Mouse (Mus musculus) cerebellum, adult 9-10 months (tissue): ENCODE data around the gene Gm9837.
A peak's percentile ranks its signal among the peaks of the same experiment; 100 is the strongest.

Experiments
- DNase-seq: peaks from one replicate; pipeline ENCODE4 v3.0.0; 2022

The Gm9837 gene

DNA sequence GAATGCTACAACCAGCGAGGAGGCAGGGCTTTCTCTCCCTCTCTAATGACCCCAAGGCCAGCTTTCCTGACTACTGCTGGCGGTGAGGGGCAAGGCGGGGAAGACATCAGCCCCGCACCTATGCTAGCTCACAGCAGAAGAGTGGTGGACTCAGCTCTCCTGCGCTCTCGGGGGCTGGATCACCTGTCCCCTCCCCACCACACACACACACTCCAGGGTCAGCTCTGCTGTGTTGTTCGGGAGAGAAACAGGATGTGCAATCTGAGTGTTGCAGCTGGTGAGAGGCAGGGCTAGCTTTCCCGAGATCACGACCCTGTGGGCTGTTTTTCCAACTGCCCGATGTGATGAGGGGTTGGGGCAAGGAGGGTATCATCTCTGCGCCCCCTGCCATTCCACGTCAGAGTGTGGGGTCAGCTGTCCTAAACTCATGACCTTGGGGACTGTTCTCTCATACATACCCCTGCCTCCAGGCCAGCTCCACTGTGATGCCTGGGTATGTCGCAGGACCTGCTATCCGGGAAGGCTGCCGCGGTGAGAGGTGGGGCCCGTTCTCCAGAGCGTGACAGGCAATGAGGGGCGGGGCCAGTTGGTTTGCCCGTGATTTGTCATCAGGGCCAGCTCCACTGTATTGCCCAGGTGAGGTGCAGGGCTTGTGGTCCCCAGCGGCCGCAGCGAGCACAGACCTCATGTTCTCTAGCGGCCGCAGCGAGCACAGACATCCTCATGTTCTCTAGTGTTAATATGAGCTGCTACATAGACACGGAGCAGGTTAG is 16.7 kb upstream of the Gm9837 start:
- peak; percentile 89 for DNase-seq

DNA sequence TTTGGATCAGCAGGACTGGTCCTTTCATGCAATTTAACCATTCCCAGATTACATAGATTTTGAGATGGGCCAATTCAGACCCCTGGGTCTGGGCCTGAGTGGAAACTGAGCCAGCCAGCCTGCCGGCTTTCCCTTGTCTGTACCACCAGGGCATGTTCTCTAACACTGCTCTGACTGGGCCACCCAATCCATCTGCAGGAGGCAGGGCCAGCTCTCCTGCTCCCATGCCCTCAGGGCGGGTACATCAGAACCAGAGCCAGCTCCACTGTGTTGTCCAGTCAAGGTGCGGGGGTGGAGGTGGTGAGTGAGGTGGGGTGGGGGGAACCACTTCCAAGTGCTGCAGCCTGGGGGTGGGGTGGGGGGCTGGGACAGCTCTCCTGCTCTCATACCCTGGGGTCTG is 16.1 kb upstream of the Gm9837 start:
- DNase-seq = peak; percentile 57

DNA sequence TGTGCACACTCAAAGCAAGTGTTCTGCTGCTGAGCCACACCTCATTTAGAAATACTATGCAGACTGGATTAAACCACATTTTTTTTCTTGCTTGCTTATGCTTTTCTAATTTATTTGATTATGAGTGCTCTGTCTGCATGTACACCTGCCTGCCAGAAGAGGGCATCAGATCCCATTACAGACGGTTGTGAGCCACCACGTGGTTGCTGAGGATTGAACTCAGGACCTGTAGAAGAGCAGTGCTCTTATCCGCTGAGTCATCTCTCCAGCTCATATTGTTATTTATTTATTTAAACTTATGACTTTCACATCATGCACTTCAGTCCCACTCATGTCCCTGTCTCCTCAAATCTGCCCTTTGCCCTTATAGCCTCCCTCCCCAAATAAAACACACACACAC is 15.4 kb upstream of the Gm9837 start:
- DNase-seq = peak; percentile 73

DNA sequence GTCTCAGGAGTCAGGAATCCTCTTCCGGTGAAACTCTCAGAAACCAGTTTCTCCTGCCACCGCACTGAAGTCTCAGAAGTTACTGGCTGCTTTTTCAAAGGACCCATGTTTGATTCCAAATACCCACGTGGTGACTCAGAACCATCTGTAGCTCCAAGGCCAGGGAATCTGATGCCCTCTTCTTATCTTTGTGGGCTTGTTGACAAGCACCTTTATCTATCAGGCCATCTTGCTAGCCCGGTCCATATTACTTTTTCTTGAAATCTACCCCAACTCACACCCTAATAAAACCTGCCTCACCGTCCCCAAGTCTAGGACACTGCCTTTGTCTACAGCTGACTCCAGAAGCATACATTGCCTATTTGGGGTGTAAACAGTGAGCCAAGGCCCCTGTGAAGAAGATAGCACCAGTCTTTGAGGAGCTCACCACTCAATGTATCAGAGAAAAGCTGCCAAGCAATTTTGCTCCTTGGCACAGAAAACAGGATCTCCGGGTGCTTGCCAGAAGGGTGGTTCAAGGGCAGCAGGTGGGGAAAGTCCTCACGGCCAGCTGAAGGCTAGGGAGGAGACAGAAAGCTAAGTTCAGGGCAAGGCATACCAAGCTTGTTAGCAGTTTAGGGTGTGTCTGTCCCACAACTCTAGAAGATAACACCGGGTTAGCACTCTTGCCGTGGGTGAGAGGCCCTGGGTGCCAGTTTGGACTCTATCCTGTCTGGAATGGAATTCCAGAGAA is 13.0 kb upstream of the Gm9837 start:
- peak; percentile 82 for DNase-seq

DNA sequence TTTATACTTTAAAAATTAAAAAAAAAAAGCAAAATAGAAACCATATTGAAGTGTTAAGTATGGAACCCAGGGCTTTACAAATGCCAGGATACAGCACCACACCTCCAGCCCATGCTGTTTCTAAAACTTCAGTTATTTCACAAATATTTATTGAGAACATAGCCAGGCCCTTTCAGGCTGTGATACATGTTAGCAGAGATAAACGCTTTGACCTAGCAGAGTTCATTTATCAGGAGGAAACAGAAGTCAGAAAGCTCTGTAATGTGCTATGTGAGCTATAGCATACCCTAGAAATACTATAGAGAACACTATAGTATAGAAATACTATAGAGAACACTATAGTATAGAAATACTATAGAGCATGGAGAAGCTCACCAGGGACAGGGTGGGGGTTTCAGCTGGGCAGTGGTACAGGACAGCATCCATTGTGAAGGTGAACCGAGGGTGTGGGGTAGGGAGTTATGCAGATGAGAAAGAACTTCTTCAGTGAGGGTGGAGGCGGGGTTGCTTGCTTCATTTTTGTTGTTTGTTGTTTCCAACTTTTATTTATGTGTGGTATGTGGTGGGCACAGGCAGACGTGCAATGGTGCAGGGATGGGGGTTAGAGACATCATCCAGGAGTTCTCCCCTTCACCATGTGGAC is 10.9 kb upstream of the Gm9837 start:
- no peak for DNase-seq

DNA sequence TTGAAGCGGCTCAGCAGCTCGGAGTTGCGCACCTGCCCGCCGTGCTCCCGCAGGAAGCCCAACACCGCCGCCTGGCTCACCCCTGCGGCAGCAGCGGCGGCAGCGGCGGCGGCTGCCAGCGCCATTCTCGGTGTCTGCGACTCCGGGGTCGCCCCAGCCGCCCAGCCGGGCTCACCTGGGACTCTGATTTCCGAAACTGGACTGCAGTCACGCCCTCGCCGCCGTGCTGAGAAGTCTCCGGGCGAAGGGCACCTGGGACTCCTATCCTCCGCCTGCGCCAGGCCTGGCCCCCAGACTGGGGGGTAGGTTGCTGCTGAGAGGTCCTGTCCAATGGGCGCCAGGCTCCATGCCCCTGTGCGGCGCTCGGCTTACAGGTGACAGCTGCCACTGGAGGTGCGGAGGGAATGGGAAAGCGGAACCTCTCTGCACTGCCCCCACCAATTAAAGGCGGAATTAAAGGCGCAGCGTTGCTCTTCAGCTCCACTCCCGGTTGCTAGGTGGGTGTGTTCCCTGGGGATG is 9.6 kb upstream of the Gm9837 start, which contains the start of the genes Gm9945 and Sowaha:
Gene Gm9945, plus strand, starts transcription at position 384 of the 519 bp plus-strand sequence.
Gene Sowaha, minus strand, starts transcription at position 492 of the 519 bp plus-strand sequence.
- DNase-seq = peak; percentile 88

DNA sequence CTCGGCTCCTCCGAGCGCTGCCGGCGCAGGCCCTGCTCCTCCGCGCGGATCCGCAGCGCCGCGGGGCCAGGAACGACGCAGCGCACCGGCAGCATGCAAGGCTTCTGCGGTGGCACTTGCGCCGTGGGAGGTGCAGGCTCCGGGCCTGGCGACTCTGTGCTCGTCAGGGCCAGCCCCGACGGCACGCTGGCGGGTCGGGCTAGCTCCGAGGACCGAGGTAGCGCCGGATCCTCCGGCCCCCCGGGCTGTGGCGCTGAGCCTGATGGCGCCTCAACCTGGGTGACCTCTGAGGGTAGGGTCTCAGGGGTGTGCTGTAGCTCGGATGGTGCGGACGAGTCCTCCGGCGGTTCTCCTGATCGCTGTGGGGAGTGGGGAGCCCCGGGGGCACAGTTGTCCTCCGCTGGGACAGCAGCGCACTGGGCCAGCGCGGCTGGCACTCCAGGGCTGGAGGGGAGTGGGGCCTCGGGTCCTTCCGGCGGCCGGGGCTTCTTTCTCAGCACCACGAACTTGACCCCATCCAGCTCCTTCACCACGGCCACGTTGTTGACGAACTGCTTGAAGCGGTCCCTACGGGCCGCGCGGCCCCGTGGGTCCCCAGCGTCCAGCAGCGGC is 9.0 kb upstream of the Gm9837 start:
- DNase-seq = no peak

DNA sequence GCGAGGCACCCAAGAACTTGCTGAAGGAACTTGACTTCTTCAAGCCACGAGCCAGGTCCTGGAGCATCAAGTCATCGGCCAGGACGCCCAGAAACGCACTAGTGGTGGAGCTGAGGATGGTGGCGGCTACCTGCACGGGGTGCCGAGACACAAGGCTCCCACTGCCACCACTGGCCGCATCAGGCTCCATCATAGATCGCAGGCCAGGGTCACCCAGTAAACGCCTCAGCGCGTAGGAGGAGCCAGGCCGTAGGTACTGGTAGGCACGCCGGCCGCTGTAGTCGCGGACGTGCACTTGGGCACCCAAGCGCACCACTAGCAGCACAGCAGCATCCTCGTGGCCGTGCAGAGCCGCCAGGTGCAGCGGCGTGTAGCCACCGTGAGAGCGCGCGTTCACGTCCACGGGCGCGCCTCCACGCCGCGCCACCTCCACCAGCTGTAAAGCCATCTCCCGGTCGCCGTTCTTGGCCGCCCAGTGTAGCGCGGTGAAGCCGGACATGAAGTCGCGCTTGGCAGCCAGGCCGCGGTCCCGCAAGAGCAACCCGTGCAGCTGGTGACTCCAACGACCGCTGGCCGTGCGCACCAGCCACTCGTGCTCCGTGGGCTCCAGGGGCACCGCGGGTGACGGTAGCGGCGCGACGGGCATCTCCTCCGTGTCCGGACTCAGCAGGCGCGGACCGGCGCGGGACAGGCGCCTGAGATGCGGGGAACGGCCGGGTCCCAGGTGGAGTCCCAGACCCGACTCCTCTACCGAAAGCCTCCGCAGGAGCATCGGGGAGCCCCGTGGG is 8.3 kb upstream of the Gm9837 start:
- DNase-seq = no peak

DNA sequence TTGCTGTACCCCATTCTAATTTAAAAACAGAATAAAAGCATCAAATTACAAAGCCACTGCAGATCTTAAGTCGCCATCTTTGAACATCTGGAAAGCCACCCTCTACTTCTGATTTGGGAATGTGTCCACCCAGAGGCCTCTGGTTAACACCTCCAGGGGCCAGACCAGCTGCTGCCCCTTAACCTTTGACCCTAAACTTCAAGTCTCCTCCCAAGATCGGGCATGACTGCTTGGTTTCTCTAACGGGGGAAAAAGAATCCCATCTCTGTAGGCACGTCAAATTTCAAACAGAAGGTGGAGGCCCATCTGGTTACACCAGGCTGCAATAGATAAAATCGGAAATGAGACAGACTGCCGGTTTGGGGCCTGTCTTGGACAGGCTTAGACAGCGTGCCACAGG is 7.6 kb upstream of the Gm9837 start:
- DNase-seq = no peak

DNA sequence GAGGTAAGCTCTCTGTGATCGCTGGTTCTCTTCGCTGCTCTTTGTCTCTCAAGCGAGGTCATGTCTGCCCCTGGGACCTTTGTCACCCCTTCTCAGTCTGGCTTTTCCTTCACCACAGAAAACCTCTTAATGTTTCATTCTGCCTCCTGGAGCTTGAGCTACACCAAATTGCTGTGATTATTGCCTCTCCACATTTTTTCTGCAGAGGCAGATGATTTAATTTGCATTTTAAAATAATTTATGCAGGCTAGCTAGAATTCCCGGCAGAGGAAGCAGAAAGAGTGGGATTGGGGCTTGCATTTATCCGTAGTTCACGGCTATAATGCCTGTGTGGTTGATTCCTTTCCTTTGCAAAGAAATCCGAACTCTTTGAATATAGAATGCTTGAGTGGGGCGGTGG is 5.3 kb upstream of the Gm9837 start:
- DNase-seq = no peak

DNA sequence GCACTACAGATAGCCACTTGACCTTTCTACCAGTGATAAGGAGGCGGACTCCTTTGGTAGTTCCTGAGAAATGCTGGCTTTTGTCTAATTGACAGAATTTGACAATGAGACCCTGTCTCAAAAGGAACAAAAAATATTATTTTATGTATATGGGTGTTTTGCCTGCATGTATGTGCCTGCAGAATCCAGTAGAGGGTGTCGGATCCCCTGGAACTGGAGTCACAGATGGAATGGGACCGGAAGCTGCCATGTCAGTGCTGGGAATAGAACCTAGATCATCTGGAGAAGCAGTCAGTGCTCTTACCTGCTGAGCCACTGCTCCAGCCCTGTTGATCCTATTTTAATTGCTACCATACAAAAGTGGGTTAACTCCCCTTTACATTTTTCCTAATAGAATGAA is 2.4 kb upstream of the Gm9837 start:
- no peak for DNase-seq

DNA sequence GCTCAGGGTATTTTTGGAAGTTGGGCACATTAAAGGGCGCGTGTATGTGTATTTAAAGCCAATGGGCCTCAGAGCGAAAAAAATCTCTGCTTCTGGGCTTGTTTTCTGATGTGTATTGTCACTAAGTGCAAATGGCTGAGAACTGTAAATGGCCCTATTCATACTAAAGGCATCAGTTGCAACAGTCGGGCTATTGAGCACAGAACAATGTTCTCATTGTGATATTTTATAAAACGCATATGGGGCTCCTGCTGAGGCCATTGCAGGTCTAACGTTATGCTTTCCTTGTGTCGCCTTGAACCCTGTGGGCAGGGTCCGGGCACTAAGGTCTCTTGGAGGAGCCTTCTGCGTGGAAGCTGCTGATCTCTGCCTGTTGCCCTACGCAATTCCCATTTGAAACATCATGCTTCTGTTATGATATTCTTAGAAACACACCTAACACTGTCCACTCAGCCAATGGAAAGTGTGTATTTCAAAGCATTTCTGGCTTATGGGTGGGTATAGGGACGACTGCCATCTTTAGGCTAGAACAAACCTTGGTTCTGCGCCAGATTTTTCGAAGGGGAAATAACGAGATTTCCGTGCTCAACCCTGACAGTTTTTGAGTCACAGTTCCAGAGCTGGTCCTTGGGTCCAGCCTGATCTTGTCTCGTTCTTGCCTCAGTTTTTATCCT is 848 bp downstream of the Gm9837 start:
- DNase-seq = no peak

DNA sequence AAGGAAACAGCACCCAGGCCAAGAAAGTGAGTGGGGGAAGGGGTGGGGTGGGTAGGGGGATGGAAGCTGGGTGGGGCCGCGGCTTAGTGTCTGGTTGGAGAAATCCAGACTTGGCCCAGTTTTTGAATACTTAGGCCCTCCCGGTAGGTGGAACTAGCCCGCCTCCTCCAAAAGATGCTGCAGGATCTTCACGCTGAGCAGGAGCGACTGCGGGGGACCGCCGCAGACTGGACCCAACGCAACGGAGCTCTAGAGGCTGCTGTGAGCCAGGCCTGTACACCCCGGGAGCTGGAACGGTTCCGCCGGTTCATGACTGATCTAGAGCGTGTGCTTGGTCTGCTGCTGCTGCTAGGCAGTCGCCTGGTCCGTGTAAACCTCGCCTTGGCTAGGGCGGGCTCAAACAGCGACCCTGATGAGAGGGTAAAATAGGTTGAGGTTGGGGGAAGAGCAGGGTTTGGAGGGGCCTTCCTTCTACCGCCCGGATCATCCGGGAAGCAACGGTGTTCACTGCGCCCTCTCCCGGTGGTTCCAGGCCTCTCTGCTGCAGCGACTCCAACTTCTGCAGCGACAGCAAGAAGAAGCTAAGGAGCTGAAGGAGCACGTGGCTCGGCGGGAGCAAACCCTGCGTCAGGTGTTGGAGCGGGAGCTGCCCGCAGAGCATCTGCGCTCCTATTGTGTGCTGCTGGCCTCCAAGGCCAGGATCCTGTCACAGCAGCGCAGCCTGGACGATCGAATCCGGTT is 3.9 kb downstream of the Gm9837 start:
- DNase-seq = peak; percentile 90

DNA sequence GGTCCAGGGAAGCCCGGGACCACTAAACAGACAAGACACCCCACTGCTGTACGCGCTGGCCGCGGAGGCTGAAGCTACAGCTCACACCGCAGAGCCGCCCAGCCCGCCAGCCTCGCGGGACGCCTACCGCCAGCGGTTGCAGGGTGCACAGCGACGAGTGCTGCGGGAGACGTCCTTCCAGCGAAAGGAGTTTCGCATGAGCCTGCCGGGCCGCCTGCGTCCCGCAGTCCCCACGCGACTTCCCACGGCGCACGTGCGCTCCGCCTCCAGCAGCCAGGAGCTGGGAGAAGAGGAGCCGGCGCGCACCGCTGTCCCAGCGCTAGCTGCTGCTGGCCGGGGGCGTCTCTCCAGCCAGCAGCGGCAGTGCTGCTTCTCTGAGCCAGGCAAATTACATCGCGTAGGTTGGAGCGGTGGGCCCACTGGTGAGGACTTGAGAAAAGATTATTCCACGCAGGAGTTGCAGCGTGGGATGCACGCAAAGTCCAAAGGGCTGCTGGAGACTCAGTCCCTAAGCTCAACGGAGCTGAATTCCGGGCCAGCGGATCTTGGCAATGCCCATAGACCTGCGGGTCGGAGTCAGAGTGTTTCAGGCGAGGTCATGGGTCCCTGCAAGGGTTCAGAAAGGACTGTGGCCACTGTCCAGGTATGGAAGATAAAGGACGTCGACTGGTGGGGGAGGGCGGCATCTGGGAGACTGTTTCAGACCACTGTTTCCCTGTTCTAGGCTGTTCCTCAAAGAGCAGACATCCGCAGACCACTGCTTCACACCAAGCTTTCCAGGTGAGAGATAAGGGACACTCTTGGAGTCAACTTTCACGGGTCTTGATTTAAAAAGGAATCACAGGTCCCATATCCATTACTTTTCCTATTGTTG is 6.5 kb downstream of the Gm9837 start:
- no peak for DNase-seq

DNA sequence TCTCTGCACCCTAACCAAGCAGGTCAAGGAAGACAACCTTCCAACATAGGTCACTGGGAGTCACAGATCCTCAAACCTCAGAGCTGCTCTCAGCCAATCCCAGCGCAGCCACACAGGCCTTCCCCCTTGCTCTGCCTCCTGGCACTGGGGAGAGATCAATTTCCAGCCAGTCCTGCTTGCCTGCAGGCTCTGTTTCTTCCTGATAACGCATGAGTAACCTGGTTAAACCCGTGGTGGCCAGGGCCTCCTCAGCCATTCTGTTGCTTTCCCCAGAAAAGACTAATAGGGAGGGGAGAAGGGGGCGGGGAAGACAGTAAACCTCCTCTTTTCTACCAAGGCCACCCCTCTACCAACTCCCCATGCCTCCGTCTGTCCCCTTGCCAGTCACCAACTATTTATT is 8.6 kb downstream of the Gm9837 start:
- DNase-seq = no peak

DNA sequence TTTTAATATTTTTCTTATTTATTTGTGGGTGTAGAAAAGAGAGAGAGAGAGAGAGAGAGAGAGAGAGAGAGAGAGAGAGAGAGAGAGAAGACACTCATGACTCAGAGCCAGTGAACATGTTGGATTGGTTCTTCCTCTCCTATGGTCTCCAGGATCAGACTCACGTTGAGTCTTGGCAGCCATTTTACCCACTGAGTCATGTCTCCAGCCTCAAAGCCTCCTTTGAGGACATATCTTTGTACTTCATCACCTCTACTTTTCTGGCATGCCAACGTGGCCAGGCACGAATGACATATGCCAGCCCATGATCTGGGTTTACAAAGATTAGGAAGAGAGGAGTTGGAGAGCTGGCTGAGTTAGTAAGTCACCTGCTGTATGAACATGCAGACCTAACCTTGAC is 10.1 kb downstream of the Gm9837 start:
- no peak for DNase-seq

DNA sequence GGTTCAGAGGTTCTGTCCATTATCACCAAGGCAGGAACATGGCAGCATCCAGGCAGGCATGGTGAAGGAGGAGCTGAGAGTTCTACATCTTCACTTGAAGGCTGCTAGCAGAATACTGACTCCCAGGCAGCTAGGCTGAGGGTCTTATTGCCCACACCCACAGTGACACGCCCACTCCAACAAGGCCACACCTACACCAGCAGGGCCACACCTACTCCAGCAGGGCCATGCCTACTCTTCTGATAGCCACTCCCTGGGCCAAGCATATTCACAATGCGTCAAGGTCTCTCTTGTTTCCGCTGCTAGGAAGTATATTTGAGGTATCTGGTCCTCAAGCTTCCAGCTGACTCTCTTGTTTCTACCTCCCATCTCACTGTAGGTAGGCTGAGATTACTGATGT is 11.3 kb downstream of the Gm9837 start:
- no peak for DNase-seq

DNA sequence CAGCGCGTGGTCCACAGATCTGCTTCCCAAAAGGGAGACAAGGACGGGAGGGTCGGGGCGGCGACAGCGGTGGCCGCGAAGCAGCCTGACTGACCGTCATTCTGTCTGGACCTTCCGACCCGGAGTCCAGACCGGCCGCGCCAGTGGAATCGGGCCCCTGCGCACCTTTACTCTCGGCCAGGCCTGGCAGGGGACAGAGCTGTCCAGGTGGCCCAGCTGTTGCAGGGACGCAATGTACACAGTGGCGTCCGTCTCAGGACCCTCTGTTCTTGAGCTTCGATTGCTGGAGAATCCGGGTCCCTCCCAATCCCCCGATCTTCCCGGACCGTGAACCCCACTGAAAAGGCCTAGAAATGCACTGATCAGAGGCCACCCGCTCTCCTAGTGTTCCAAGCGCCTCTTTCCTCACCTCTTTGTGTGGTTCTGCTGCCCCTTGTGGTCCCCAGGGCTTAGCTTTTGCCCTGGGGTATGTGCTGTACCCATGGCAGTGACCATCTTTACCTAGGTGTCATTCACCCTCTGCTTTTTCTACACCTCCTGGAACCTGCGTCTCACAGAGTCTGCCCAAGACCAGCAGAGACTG is 12.8 kb downstream of the Gm9837 start:
- no peak for DNase-seq
